Mouse (Mus musculus): ENCODE results near the gene Gorasp1. TPM values are rescaled to one million over a fixed set of nuclear protein-coding genes. Genes with fewer than 3 reads are reported as not detected.

Gene Gorasp1
- total RNA-seq, 4 experiments from 2014 or later, result 32.8 to 40.9 (median 36.8) TPM

Other genes with a start within 250 kb of the Gorasp1 start
- gene Scn10a, start 218.2 kb downstream of the Gorasp1 start, total RNA-seq (2022), result under 1 TPM; 0.06 to 0.28 (median 0.13) TPM
- gene Scn11a, start 112.1 kb downstream of the Gorasp1 start, total RNA-seq (2022), result under 1 TPM; 0.15 to 0.27 (median 0.16) TPM
- gene Wdr48, start 42.7 kb downstream of the Gorasp1 start, total RNA-seq (2022), result 10 to 100 TPM; 71.9 to 79.6 (median 78.1) TPM
- gene Ttc21a, start within 50 bp of the Gorasp1 start, total RNA-seq (2022), result 1 to 10 TPM in 1 of 4 experiments, under 1 TPM in 3; 0.70 to 1.2 (median 0.81) TPM
- gene Csrnp1, start 47.1 kb upstream of the Gorasp1 start, total RNA-seq (2022), result 10 to 100 TPM; 13.4 to 25.5 (median 14.7) TPM
- gene Xirp1, start 86.0 kb upstream of the Gorasp1 start, total RNA-seq (2022), result under 1 TPM; 0.07 to 0.51 (median 0.31) TPM
- 10 to 100 TPM; 33.1 to 69.0 (median 47.4) TPM for gene Cx3cr1, start 132.3 kb upstream of the Gorasp1 start, total RNA-seq (2022)
- not detected for gene Ccr8, start 154.5 kb upstream of the Gorasp1 start, total RNA-seq (2022)
- 10 to 100 TPM; 21.0 to 24.1 (median 22.5) TPM for gene Slc25a38, start 172.8 kb upstream of the Gorasp1 start, total RNA-seq (2022)
- 100 to 1,000 TPM; 420 to 493 (median 451) TPM for gene Rpsa, start 190.1 kb upstream of the Gorasp1 start, total RNA-seq (2022)
- gene Mobp, start 212.1 kb upstream of the Gorasp1 start, total RNA-seq (2022), result 100 to 1,000 TPM; 408 to 480 (median 458) TPM

All from left cerebral cortex, adult 8-10 months (tissue).